Mouse (Mus musculus) adrenal gland, postnatal 36 days (tissue): ENCODE measurements around the gene Asap2. TPM values are rescaled to one million over a fixed set of nuclear protein-coding genes. Genes with fewer than 3 reads are reported as not detected.

Experiments
- DNase-seq, 2 experiments: peaks; one replicate each; pipeline ENCODE4 v3.0.0; 2021; ENCODE audit warnings: mixed read lengths in 1 of 2
- total RNA-seq, 2 experiments: library from RNA; stranded (reverse); gene quantifications; 2 replicates each; pipeline ENCODE4 v1.2.3; 2021

Gene Asap2
- total RNA-seq, 2 experiments from 2014 or later: 15.6 to 19.3 TPM

DNA sequence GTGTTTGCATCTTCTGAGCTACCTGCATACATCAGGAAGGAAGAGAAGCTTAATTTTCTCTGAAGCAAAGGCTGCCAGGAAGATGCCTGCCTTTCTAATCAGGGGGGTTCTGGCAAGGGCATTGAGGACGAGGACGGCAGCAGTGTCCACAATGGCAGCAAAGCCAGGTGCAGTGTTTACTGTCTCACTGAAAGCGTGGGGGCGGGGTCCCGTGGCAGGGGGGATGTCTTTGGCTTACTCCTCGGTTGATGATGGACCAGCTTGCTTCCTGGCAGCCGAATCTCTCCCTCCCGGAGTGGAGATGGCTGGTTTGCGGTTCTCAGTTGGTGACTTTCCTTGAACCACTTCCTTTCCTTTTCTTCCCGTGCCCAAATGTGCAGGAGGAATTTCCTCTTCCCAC is 142.3 kb downstream of the Asap2 start:
- peak in 1 of 2 experiments; percentile 29 for DNase-seq

DNA sequence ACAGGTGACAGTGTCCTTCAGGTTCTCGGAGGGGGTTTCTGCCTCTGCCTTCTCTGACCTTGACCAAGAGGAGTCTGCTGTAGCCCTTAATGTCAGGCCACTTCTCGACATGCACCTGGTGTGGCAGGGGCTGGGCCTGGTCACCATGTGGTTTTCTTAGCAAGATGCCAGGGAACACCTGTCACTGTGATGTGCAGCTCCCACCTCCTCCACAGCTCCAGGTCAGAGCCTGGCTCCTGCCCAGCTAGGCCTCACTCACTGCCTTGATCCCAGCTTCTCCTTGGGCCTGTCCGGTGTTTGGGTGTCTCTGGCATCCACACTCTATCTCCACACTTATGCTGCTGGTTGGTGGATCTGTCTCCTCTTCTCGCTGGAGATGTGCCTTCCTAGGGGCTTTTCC is 142.8 kb downstream of the Asap2 start:
- no peak for DNase-seq

DNA sequence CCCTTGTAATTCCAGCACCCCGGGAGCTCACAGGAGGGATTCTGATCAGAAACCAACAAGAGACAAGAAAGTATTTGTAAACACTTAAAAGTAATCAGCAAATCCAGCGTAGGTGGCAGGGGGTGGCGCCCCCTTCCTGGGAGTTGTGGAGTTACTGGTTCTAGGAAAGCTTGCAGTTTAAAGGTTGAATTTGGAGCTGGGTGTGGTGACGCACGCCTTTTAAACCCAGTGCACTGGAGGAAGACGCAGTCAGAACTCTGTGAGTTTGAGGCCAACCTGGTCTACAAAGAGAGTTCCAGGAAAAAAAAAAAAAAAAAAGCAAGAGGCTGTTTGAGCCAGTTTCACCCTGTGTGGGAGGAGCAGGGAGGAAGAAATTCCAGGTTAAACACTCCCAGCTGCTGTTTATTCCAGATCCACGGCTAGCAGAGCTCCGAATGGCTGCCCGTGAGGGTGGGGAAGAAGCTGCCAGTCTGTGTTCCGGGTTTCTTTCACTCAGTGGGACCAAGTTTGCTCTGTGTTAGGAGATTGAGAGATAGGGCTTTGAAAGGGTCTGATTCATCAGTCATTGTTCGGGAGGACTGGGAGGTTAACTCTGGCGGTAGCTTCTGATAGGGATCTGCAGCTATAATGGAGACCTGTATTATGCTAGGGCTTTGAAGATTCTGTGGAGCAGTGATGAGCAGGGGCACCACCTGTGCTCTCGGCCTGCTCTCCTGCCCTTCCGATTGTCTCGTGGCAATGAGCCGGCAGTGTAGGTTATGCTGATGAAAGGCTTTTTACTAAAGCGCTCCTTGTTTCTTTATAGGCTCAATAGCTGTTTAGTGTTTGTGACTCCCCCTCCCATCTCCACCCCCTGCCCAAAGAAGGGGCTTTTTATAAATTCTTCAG is 144.0 kb downstream of the Asap2 start:
- peak; percentile 20 to 40 for DNase-seq

DNA sequence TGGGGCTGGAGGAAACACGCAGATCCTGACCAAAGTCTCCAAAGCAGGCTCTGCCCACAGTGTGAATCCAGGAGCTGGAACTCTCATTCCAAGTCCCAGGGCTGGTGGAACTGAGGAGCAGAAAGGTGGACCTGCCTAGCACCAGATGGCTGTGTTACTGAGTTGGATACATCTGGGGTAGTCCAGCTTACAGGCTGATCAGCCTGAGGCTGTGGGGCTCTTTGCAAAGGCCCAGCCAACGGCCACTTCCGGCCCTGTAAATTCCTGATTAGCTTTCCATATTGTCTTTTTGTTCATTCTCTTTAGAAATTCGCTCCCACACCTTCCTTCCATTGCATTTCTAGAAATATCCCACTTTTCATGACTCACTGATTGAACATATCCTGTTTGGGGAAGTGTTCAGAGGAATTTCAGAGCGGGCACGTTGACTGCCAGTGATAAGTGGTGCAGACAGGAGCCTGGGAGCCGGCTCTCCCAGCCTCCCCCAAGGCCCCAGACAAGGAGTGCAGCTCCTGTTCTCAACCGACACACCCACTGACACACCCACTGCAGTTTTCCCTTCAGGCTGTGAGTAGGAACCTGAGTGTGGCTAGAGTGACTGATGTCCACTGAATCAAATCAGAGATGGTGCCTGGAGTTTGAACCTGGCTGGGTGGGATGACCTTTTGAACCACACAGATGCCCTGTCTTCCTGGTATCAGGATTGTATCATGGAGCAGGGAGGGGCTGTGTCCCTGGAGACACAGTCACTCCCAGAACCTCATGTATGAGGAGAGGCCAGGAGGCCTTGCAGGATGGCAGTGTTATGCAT is 145.6 kb downstream of the Asap2 start:
- peak; percentile 35 to 37 for DNase-seq

DNA sequence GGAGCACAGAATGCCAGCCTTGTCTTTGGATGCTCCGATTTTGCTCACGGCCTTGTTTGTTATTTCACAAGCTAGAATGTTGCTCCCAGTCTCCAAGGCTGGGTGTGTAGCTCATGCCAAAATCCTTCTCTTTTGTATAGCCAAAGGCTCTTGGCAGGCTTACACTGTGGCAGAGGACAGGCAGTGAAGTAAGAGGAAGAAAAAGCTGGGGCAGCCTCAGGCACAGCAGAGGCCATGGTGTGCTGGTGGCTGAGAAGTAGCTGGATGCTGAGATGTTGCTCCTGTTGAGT is 146.1 kb downstream of the Asap2 start:
- peak; percentile 59 to 64 for DNase-seq

DNA sequence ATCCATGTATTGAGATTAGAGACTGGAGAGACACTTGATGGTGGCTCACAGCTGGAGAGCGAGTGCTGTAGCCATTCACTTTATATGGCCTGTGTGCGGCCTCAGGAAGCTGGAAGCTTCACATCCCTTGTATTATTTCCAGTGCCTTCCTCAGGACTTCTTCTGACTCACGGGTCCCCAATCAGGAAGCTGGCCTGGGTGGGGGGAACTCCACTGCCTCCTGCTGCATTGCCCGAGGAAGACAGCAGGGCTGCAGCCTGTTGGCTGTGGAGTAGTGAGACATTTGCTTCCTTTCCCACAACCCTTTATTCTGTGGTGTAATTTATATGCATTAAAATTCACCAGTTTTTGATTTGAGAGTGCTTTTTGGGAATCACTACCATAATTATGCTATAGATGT is 149.3 kb downstream of the Asap2 start:
- DNase-seq: peak; percentile 28 to 35

DNA sequence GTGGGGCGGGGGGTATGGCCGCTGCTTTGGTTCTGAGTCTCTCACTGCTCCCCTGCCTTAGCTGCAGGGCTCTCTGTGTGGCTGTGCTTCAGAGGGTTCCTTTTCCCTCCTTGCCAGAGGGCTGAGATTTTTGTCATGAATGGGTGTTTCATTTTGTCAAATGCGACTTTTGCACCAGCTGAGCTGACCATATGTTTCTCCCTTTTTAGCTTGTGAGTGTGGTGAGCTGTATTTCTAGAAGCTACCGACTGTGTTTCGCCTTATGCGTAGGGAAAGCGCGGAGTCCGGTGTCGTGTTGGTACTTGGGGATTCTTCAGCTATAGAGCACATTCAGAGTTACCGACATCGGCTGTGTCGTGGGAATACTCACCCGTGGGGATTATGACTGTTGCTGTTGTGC is 149.9 kb downstream of the Asap2 start:
- DNase-seq: no peak

DNA sequence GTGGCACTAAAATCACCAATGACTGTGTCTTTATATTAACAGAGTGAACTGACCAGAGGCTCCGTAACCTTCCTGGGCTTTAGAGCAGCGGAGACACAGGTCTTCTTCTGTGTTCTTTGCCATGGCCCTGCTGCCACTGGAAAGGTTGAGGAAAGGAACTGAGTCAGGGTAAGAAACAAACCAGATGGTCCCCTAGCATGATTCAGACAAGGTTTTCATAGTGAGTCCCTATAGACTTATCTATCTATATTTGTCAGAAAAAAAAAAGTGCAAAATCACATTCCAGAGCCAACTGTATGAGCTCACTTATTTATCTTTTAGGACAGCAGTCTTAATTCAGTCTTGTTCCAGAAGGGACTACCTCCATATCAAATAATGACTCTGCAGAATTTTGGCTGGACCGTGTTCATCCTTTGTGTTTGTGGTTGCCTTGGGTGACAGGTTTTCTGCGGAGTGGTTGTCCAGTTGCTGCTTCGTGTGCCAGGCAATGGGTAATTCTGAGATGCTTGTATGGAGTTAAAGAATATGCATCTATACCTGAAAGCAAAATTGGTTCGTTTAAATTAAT is 150.6 kb downstream of the Asap2 start:
- DNase-seq: no peak

DNA sequence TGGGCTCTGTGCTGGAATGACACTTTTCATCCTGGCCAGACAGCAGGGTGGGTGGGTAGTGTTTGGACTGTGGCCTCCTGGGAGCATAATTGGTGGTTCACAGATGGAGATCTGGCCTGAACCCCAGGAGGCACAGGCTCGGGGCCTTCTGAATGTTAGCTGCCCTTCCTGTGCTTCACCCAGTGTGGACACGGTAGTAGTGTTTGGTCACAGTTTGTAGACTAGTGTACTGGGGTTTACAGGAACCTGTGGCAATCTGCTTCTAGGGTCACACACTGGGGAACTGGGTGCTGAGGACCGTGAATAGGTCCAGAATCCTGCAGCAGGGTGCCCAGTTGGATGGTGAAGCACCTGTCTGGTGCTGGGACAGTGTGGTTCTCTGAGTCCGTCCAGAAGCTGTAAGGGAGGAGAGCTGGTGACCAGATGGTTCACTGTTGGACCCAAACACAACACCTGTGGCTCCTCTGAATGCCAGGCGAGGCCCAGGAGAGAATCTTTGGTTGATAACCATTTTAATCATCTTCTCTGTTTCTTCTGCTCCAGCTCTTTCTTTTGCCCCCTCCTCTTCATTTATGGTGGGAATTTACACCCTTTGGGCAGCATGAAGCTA is 151.5 kb downstream of the Asap2 start:
- no peak for DNase-seq

DNA sequence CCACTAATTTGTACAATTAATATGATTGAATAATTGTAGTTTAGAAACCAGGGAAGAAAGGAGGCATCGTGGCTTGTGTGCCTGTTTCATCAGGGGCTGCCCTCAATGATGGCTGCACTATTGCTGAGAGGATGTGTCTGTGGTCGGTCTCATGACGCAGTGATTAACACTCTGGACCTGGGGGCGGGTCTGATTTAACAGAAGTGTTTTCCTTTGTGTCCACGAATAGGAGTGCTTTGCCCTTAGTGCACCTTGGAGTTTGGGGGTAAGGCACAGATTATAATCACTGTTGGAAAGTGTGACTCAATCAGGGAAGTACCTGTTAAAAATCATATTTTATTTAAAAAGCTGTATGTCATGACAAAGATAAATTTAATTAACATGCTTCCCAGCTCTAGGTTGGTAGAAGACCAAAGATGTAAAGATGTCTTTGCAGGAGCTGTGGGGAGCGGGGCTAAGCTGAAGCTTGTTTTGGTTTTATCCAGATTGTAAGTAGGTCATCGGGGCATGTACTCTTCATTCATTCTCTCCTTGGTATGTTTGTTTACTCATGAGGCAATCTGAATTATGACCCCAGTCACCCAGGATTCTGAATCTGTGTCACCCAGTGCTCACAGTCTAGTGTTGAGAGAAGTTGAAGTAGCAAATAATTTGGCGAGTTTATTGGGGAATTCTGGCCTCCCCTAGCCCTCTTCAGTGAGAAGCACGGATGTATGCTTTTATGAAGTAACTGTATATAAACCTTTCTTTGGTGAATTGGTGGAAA is 152.4 kb downstream of the Asap2 start:
- DNase-seq: no peak

DNA sequence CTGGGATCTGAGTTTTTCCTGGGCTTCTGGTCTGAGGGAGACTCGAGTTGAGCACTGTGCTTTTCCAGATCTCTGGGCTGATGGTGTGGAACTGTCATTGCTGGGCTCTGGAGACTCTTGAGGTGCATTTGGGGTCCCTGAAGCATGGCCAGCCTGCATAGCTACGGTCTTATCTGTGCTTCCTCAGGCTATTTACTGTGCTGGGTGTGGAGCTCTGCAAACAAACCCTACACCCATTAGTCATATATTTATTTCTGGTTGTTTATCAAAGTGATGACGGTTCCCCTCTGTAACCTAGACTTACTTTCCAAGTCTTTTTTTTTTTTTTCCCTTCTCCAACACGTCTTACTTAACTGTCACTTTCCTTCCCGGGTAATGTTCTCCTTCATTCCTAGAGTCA is 154.3 kb downstream of the Asap2 start:
- no peak for DNase-seq

DNA sequence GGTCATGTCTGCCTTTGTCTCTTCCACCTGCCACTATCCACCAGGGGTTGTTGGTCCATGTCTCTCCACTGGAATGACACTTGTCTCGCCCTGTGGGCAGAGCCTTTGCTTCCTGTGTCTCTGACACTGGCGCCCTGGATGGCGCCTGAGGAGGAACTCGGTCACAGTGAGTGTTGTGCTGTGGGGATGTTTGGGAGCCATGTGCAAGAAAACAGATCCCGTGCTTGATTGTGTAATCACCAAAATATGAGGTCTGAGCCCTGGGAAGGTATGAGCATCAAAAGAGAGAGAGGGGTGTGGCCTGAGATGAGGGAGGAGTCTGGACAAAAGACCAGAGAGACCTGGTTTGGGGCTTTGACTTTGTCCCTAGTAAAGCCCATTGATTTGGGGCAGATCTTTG is 154.8 kb downstream of the Asap2 start:
- no peak for DNase-seq

DNA sequence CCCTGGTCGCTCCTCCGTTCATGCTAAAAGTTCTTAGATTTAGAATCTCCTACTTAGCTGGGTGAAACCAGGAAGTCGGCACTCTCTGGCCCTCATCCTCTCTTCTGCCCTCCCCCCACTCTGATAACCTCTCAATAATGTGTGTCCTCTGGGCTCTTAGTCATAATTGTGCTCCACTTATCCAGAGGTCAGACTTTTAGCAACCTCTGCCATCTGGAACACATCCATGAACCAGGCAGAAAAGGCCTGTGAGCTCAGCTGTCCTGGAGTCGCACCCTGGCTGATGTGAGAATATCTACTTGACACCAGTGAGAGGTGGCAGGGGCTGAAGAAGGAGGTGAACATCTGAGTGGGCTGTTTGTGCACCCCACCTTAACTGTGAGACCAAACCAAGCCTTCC is 156.6 kb downstream of the Asap2 start:
- peak; percentile 40 to 62 for DNase-seq

DNA sequence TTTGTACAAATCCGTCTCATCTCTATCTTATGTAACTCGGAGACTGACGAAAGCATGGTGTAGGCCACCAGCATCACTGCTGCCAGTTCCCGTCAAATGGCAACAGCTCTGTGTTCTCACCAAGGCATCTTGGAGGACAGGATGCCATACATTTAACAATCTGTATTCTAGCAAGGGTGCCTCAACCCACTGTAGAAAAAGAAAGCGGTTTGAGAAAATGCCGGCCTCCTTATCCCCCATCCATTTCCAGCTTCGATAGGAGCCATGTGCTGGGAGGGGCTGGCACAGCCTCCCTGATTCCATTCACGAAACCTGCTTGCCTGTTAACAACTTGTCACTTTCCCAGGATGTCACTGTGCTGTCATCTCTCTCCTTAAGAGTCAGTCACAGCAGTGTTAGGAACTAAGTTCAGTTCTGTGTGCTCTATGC is 163.0 kb downstream of the Asap2 start:
- DNase-seq: no peak

DNA sequence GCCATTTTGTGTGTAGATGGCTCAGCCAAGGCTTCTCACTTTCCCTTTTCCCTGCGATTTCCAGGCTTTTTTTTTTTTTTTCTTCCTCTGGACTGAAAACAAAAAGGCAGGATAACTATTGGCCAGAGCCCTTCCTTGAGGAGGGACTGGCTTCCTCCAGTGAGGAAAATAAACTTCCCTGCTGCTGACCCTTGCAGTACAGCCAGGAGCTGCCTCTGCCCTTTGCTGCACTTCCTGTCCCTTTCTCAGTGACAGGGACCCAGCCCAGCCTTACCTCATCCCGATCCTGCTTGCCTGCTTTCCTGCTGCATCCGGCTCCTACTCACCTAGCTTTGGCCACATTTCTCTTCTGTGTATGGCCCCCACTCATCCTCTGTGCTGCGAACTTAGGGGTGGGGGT is 164.8 kb downstream of the Asap2 start:
- peak; percentile 37 to 47 for DNase-seq

DNA sequence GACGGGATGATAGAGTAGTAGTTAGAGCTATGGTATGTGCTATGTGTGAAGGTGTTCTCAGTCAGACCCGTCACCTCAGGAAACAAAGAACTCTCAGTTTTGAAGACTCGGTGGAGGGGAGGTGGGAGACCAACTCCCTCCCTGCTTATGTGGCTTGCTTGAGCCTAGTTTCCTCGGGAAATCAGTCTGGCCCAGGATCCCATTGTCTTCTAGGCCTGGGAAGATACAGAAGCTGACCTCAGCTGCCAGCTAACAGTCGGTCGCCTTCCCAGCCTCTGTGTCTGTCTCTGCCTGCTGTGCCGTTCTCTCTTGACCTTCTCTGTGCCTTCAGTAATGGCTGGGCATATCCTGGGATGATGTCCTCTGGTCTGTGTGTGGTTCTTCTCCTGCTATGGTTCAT is 169.0 kb downstream of the Asap2 start:
- DNase-seq: no peak

DNA sequence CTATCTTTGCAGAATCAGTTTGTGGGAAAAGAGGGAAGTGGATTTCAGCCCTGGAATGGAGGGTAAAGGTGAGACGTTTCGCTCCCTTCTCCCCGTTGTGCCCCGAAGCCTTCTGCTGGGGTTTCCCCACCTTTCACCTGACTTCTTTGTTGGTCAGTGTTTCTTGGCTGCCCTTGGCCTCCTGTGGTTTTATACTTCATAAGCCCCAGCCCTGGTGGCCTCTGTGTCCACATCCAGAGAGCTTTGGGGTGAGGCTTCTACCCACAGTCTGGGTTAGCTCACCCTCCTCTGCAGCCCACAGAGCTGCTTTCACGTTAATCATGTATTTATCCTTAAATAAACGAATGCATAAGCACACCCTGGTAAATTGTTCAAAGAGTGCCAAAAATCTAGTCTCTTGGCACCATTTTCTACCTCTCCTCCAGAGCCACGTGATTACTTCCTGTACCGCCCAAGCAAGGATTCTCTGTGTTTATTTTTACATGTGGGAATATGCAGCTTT is 170.1 kb downstream of the Asap2 start:
- no peak for DNase-seq

DNA sequence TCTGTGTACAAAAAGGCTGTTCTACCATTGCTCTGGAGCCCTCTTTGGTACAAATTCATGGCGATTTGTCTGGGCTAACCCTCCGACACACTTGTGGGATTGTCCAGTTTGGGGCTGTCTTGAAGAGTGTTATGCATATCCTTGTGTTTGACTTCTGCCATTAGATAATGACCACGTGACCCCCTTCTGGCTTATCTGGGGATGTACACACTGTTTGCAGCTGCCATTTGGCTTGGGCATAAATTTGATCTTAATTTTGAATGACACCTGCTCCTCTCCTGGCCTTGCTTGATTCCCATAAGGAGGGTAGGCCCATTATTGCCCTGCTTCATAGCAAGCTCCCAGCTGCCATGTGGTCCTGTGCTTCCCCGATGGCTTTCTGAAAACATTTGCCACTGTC is 171.6 kb downstream of the Asap2 start:
- DNase-seq: no peak

DNA sequence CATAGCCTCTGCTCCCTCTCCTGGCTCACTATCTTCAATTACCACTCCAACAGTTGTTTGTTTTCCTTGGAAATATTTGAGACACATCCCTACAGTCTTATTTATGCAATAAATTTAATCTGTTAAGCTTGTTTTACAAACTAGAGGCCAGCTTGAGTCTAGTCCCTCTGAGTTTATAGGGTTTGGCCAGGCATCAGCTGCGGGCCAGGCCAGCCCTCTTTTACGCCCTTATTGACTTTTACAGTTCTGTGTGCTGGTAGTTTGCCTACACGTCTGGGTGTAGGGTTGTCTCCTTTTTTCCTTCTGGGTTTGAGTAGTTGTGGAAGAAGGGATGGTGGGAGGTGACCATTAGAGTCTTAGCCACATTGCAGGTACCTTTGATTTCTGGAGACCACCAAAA is 173.4 kb downstream of the Asap2 start:
- DNase-seq: no peak

DNA sequence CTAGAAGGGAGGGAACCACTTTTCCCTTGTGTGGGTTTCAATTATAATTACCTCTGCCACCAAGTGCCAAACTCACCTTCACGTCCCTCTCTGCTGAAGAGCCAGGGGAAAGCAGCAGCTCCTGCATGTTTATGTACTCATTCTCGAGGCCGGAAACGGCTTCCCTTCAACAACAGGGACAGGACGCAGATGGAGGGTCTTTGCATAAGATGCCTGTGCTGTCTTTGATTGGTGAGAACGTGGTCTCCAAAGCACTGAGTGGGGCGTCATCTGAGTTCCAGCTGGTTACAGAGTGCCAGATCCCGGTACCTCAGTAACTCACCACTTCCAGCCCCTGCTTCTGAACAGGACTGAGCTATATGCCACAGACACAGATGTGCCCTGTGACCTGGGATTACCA is 174.0 kb downstream of the Asap2 start:
- no peak for DNase-seq

DNA sequence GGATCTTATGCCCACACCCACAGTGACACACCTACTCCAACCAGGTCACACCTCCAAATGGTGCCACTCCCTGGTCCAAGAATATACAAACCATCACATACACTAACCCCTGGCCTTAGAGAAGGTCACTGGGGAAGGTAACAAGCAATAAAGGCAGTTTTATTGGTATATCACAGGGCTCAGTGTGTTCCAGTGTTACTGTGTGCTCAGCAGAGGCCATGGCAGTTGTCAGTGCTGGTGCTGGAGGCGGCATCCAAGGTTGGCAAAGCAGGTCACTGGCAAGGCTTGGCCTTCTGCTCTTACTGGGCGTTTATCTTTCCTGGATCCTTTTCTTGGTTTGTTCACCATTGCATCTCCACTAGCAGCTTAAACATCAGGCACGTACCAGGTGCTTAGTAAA is 174.9 kb downstream of the Asap2 start:
- DNase-seq: peak in 1 of 2 experiments; percentile 32

DNA sequence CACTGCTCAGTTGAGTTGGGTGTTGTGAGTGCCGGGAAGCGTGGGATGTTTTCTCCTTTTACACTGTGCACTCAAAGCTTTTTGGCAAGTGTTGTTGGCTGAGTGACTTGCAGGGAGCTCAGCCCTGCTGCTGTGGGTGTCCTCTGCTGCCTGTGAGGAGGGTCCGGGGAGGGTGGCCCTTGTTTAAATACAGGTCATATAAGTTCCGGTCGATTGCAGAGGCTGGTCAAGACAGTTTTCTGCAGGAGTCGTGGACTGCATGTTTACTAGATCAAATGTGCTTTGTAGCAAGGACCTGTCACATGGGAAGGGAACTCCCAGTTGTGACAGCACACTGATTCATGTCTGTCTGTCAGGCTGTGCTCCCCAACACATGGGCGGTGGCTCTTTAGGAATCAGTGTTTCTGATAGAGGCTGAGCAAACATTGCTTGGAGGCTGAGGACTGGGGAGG is 175.7 kb downstream of the Asap2 start:
- DNase-seq: peak in 1 of 2 experiments; percentile 20
